Mouse (Mus musculus): ENCODE measurements around the gene Yipf4. TPM values are rescaled to one million over a fixed set of nuclear protein-coding genes. Genes with fewer than 3 reads are reported as not detected.

Yipf4 gene
- polyA plus RNA-seq, 1 experiment from 2014 or later: 51.8 TPM

- ATAC-seq (replicated peaks; ENCODE audit: low FRiP score) (peak; percentile 73), DNase-seq (ENCODE audit: low spot score) (peak; percentile 74)
- H3K27ac ChIP-seq (ENCODE audit: low read depth, low read length): peak overlapping the region; percentile 96
- no peaks in the 10 kb centered on the region for H3K27me3 ChIP-seq (ENCODE audit: control insufficient read depth, insufficient read depth, low read length)
- 0 out of 2 replicates have a peak, but pooled peaks cover 6% of the 10 kb centered on the region for H3K4me1 ChIP-seq (replicated peaks; ENCODE audit: control insufficient read depth, insufficient read depth, low read length)
- H3K4me3 ChIP-seq (ENCODE audit: low read depth, low read length): peak overlapping the region; percentile 96
- H3K36me3 ChIP-seq (ENCODE audit: control insufficient read depth, insufficient read depth, low read length): no peaks in the 10 kb centered on the region
- under 1% methylated on average over 64 of the region's 72 CpGs for WGBS
- H3K9ac ChIP-seq (ENCODE audit: low read length): peak overlapping the region; percentile 95
- H3K9me3 ChIP-seq (ENCODE audit: control insufficient read depth, low read length): no peaks in the 10 kb centered on the region
- H3K4me2 ChIP-seq (ENCODE audit: low read depth, low read length, severe bottlenecking): peak overlapping the region; percentile 84
Measured at GRCm38 (mm10) chr17:74528648-74529532, 39.6 kb downstream of the Yipf4 start.

- H3K9me3 ChIP-seq (ENCODE audit: control insufficient read depth, low read length): no peaks in the 10 kb centered on the region
- peak overlapping the region; percentile 84 for H3K4me2 ChIP-seq (ENCODE audit: low read depth, low read length, severe bottlenecking)
- H3K36me3 ChIP-seq (ENCODE audit: control insufficient read depth, insufficient read depth, low read length): no peaks in the 10 kb centered on the region
- H3K9ac ChIP-seq (ENCODE audit: low read length): peak overlapping the region; percentile 95
- 0 out of 2 replicates have a peak, but pooled peaks cover 6% of the 10 kb centered on the region for H3K4me1 ChIP-seq (replicated peaks; ENCODE audit: control insufficient read depth, insufficient read depth, low read length)
- H3K27ac ChIP-seq (ENCODE audit: low read depth, low read length): peak overlapping the region; percentile 96; the same call in 1 of the 2 replicates
- peak overlapping the region; percentile 96 for H3K4me3 ChIP-seq (ENCODE audit: low read depth, low read length)
- no peaks in the 10 kb centered on the region for H3K27me3 ChIP-seq (ENCODE audit: control insufficient read depth, insufficient read depth, low read length)
- WGBS: 21% methylated on average over 3 of the region's 3 CpGs
- DNase-seq (ENCODE audit: low spot score): no peak
- no peak for ATAC-seq (replicated peaks; ENCODE audit: low FRiP score)
Measured at GRCm38 (mm10) chr17:74529533-74529824, 40.2 kb downstream of the Yipf4 start.

GRCm38 (mm10) chr17:74534971-74535370 is 45.7 kb downstream of the Yipf4 start:
- Histone ChIP-seq H3K9ac (ENCODE audit: low read length) (no peak overlapping the region), H3K9me3 (ENCODE audit: control insufficient read depth, low read length) (no peaks in the 10 kb centered on the region), H3K4me2 (ENCODE audit: low read depth, low read length, severe bottlenecking) (no peak overlapping the region), H3K4me3 (ENCODE audit: low read depth, low read length) (no peak overlapping the region), H3K27ac (ENCODE audit: low read depth, low read length) (no peak overlapping the region), H3K4me1 (replicated peaks; ENCODE audit: control insufficient read depth, insufficient read depth, low read length) (0 out of 2 replicates have a peak, but pooled peaks cover 2% of the 10 kb centered on the region), H3K36me3 (ENCODE audit: control insufficient read depth, insufficient read depth, low read length) (no peaks in the 10 kb centered on the region), H3K27me3 (ENCODE audit: control insufficient read depth, insufficient read depth, low read length) (no peaks in the 10 kb centered on the region)
- 97% methylated on average over 4 of the region's 4 CpGs for WGBS
- DNase-seq (ENCODE audit: low spot score): no peak
- no peak for ATAC-seq (replicated peaks; ENCODE audit: low FRiP score)

GRCm38 (mm10) chr17:74537526-74537925 is 48.2 kb downstream of the Yipf4 start:
- 86% methylated on average over 1 of the region's 1 CpGs for WGBS
- H3K4me1 ChIP-seq (replicated peaks; ENCODE audit: control insufficient read depth, insufficient read depth, low read length): no peaks in the 10 kb centered on the region
- H3K36me3 ChIP-seq (ENCODE audit: control insufficient read depth, insufficient read depth, low read length): no peaks in the 10 kb centered on the region
- H3K9ac ChIP-seq (ENCODE audit: low read length): no peak overlapping the region
- H3K9me3 ChIP-seq (ENCODE audit: control insufficient read depth, low read length): no peaks in the 10 kb centered on the region
- no peak for DNase-seq (ENCODE audit: low spot score)
- no peaks in the 10 kb centered on the region for H3K27me3 ChIP-seq (ENCODE audit: control insufficient read depth, insufficient read depth, low read length)
- H3K4me3 ChIP-seq (ENCODE audit: low read depth, low read length): no peak overlapping the region
- no peak overlapping the region for H3K27ac ChIP-seq (ENCODE audit: low read depth, low read length)
- ATAC-seq (replicated peaks; ENCODE audit: low FRiP score): no peak
- no peak overlapping the region for H3K4me2 ChIP-seq (ENCODE audit: low read depth, low read length, severe bottlenecking)

GRCm38 (mm10) chr17:74543615-74544014 is 54.3 kb downstream of the Yipf4 start:
- no peaks in the 10 kb centered on the region for H3K27me3 ChIP-seq (ENCODE audit: control insufficient read depth, insufficient read depth, low read length)
- H3K9ac ChIP-seq (ENCODE audit: low read length): no peak overlapping the region
- DNase-seq (ENCODE audit: low spot score) (no peak), ATAC-seq (replicated peaks; ENCODE audit: low FRiP score) (no peak)
- no peaks in the 10 kb centered on the region for H3K9me3 ChIP-seq (ENCODE audit: control insufficient read depth, low read length)
- WGBS: 90% methylated on average over 2 of the region's 2 CpGs
- H3K4me3 ChIP-seq (ENCODE audit: low read depth, low read length): no peak overlapping the region
- H3K4me1 ChIP-seq (replicated peaks; ENCODE audit: control insufficient read depth, insufficient read depth, low read length): no peaks in the 10 kb centered on the region
- no peak overlapping the region for H3K4me2 ChIP-seq (ENCODE audit: low read depth, low read length, severe bottlenecking)
- H3K27ac ChIP-seq (ENCODE audit: low read depth, low read length): no peak overlapping the region
- no peaks in the 10 kb centered on the region for H3K36me3 ChIP-seq (ENCODE audit: control insufficient read depth, insufficient read depth, low read length)

Other genes starting within 250 kb of the Yipf4 start
- gene Memo1, start 194.0 kb upstream of the Yipf4 start, polyA plus RNA-seq (2014; fragmentation: Nextera tagmentation; extraction: Ambion mirVana): 77.9 and 83.7 TPM in 2 replicates
- 244 and 285 TPM in 2 replicates for gene Dpy30, start 165.5 kb upstream of the Yipf4 start, polyA plus RNA-seq (2014; fragmentation: Nextera tagmentation; extraction: Ambion mirVana)
- 41.1 and 45.1 TPM in 2 replicates for gene Spast, start 150.5 kb upstream of the Yipf4 start, polyA plus RNA-seq (2014; fragmentation: Nextera tagmentation; extraction: Ambion mirVana)
- gene Slc30a6, start 93.9 kb upstream of the Yipf4 start, polyA plus RNA-seq (2014; fragmentation: Nextera tagmentation; extraction: Ambion mirVana): 30.6 and 32.1 TPM in 2 replicates
- gene Nlrc4, start 30.4 kb upstream of the Yipf4 start, polyA plus RNA-seq (2014; fragmentation: Nextera tagmentation; extraction: Ambion mirVana): 0.19 and 0.20 TPM in 2 replicates
- 79.2 and 94.7 TPM in 2 replicates for gene Birc6, start 38.8 kb downstream of the Yipf4 start, polyA plus RNA-seq (2014; fragmentation: Nextera tagmentation; extraction: Ambion mirVana)
- 23.5 and 26.1 TPM in 2 replicates for gene Ttc27, start 228.2 kb downstream of the Yipf4 start, polyA plus RNA-seq (2014; fragmentation: Nextera tagmentation; extraction: Ambion mirVana)

Data from forebrain, embryonic 11.5 days (tissue).